Mouse (Mus musculus): Measurements from ENCODE around the gene Ppil2. TPM values are rescaled to one million over a fixed set of nuclear protein-coding genes. Genes with fewer than 3 reads are reported as not detected.

The Ppil2 gene
- 119 and 136 TPM in 2 replicates for polyA plus RNA-seq (2014; fragmentation: Nextera tagmentation; extraction: Ambion mirVana)

DNA sequence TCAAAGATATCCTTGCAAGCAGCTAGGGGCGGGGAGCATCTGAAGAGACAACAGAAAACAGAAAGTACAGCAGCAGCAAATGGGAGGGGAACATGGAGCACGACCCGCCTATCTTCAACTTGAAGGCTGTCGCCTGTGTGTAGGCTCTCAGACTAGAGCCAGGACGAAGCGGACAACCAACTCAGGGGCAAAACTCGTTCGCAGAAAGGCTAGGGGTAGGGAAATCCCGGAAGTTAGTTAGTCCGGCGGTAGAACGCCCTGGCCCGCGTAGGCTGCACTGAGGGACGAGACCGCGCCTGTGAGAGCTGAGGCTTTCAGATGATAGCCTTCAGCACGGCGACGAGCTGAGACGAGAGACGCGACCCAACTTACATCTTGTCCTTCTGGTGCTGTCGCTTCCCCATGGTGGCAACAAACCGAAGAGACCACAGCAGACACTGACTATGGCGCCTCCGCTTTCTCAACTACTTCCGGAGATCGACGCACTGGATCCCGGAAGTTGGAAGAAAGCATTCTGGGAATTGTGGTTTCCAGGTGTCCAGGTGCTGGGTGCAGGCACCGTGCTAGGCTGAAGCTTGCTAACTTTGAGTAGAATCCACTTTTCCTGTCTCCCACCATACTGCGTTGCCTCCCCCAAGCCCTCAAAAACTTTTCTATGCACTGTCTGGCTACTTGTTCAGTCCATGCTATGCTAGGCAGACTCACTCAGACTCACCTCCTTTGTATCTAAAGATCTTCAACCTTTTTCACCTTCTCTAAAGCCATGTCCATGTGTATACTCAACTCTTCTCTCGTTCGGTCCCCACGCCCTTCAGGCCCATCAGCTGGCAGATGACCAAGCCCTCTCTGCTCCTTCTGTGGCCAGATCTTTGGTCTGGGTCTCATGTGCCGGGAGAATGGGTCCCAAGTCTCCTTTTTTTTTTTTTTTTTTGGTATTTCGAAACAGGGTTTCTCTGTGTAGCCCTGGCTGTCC lies at the start of gene Ppil2:
Gene Ppil2, minus strand, starts transcription at position 487 of the 973 bp plus-strand sequence.
- Histone ChIP-seq H3K9ac (peak within 1 kb of the TSS; percentile 80), H3K27ac (ENCODE audit: low read depth) (no peak within 1 kb of the TSS; the same call in 1 of the 2 replicates), H3K4me2 (peak within 1 kb of the TSS; percentile 69), H3K9me3 (ENCODE audit: low read depth, low read length) (no peaks in the 10 kb centered on the region), H3K36me3 (ENCODE audit: insufficient read depth) (peaks cover 38% of the 10 kb centered on the region), H3K4me3 (ENCODE audit: low read depth, low read length) (peak within 1 kb of the TSS; percentile 62), H3K27me3 (ENCODE audit: insufficient read depth, low read length) (no peaks in the 10 kb centered on the region), H3K4me1 (ENCODE audit: insufficient read depth) (peaks cover 6% of the 10 kb centered on the region; the same call in 1 of the 2 replicates)
- no peak for TF ChIP-seq CTCF (IDR thresholded peaks at IDR 0.05; ENCODE audit: low read depth)
- DNase-seq: peak; percentile 89
- 6% methylated on average over 37 of the region's 38 CpGs for WGBS
- peak; percentile 88 for ATAC-seq (ENCODE audit: insufficient read depth)

DNA sequence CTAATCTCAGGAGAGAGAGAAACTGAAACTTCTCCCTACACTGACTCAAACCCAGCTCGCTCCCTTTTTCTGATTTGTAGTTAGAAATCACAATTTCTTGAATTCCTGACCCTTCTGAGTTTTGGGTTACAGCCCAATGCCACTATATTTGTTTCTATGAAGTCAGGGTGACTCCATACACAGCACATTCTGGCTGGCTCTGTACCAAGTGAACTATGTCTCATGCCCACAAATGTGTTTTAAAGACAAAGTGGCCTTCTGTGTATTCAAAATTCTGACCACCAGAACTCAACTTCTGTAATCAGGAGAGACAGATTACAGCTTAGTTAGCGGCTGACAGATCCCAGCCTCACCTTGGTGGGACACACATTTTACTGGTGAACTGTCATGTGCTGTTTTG lies 43.3 kb upstream of the Ppil2 start:
- H3K27me3 ChIP-seq (ENCODE audit: insufficient read depth, low read length): no peaks in the 10 kb centered on the region
- ATAC-seq (ENCODE audit: insufficient read depth) (no peak), DNase-seq (no peak)
- no peak overlapping the region for H3K9ac ChIP-seq
- 95% methylated on average over 2 of the region's 2 CpGs for WGBS
- no peak overlapping the region for H3K4me3 ChIP-seq (ENCODE audit: low read depth, low read length)
- no peak for TF ChIP-seq CTCF (IDR thresholded peaks at IDR 0.05; ENCODE audit: low read depth)
- no peak overlapping the region for H3K27ac ChIP-seq (ENCODE audit: low read depth)
- no peaks in the 10 kb centered on the region for H3K9me3 ChIP-seq (ENCODE audit: low read depth, low read length)
- no peak overlapping the region for H3K4me2 ChIP-seq
- no peaks in the 10 kb centered on the region for H3K4me1 ChIP-seq (ENCODE audit: insufficient read depth)
- H3K36me3 ChIP-seq (ENCODE audit: insufficient read depth): peaks cover 63% of the 10 kb centered on the region

DNA sequence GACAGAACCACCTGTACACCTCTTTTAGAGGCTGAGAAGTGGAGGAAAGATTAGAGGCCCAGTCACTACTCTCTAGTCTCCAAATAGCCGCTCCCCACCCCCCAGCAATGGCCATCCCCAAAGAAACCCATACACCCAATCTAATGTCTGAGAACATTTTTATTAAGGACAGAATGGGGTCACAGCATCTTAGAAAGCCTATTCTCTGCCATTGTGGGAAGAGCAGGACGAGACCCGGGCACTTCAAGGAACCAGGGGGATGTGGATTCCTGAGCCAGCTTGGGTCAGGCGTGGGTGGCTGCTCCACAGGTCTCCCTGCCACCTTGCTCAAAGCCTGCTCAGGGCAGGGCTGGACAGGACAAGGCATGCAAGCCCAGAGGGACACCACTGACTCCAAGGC lies 40.8 kb upstream of the Ppil2 start:
- peaks cover 41% of the 10 kb centered on the region for H3K36me3 ChIP-seq (ENCODE audit: insufficient read depth)
- no peaks in the 10 kb centered on the region for H3K27me3 ChIP-seq (ENCODE audit: insufficient read depth, low read length)
- H3K27ac ChIP-seq (ENCODE audit: low read depth): no peak overlapping the region
- H3K9ac ChIP-seq: no peak overlapping the region
- H3K4me3 ChIP-seq (ENCODE audit: low read depth, low read length): no peak overlapping the region
- H3K9me3 ChIP-seq (ENCODE audit: low read depth, low read length): no peaks in the 10 kb centered on the region
- ATAC-seq (ENCODE audit: insufficient read depth): no peak
- H3K4me1 ChIP-seq (ENCODE audit: insufficient read depth): peaks cover 14% of the 10 kb centered on the region
- 96% methylated on average over 4 of the region's 4 CpGs for WGBS
- no peak overlapping the region for H3K4me2 ChIP-seq
- no peak for TF ChIP-seq CTCF (IDR thresholded peaks at IDR 0.05; ENCODE audit: low read depth)
- DNase-seq: no peak

DNA sequence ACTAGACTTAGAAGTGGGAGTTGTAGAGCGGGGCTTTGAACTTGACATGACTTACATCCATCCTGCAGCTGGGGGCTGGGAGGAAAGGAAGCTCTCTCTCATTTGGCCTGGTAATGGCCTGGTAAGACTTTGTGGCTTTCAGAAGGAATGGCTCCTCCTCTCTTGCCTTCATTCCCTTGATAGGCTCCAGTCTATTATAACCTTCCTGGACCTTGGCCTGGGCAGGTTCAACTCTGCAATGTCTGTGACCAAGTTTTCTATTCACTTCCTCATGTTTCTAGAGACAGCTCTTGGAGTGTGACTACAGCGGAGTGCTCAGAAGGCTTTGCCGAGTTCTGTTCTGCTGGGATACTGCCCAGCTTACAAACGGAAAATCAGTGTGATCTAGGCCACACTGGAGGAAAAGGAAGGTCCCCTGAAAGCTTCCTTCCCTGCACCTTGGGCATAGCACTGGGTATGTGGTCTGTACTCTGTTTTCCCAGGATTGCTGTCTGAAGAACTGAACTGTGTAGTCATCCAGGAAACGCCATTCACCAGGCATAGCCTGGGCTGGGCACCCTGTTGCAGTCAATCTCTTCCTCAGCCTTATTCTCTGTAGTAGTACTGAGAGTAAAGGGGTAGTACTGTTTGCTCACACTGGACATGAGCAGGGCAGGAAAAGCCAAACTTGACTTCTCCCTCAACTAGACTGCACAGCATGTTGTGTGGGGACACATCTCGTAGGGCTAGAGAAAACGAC lies 39.6 kb upstream of the Ppil2 start:
- DNase-seq (no peak), ATAC-seq (ENCODE audit: insufficient read depth) (no peak)
- H3K4me2 ChIP-seq: no peak overlapping the region
- H3K9ac ChIP-seq: no peak overlapping the region
- TF ChIP-seq CTCF (IDR thresholded peaks at IDR 0.05; ENCODE audit: low read depth): no peak
- H3K36me3 ChIP-seq (ENCODE audit: insufficient read depth): peaks cover 35% of the 10 kb centered on the region
- no peaks in the 10 kb centered on the region for H3K27me3 ChIP-seq (ENCODE audit: insufficient read depth, low read length)
- 79% methylated on average over 7 of the region's 7 CpGs for WGBS
- no peaks in the 10 kb centered on the region for H3K9me3 ChIP-seq (ENCODE audit: low read depth, low read length)
- H3K27ac ChIP-seq (ENCODE audit: low read depth): no peak overlapping the region
- H3K4me3 ChIP-seq (ENCODE audit: low read depth, low read length): no peak overlapping the region
- H3K4me1 ChIP-seq (ENCODE audit: insufficient read depth): peaks cover 14% of the 10 kb centered on the region

DNA sequence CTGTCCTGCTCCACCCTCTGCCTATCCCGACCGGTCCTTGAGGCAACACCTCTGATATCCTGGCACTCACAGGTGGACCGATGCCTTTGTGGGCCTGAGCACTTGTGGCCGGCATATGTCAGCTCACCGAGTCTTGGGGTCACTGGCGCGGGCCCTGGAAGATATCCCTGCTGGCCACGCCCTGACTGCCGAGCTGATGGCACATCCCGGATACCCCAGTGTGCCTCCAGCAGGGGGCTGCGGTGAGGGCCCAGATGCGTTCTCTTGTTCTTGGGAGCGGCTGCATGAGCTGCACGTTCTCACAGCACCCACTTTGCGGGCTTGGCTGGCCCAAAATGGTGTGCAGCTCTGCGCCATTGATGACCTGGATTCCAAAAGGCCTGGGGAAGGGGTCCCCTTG lies 37.0 kb upstream of the Ppil2 start:
- H3K4me3 ChIP-seq (ENCODE audit: low read depth, low read length): peak overlapping the region; percentile 58
- H3K27ac ChIP-seq (ENCODE audit: low read depth): no peak overlapping the region
- 6% methylated on average over 16 of the region's 16 CpGs for WGBS
- H3K27me3 ChIP-seq (ENCODE audit: insufficient read depth, low read length): no peaks in the 10 kb centered on the region
- H3K4me1 ChIP-seq (ENCODE audit: insufficient read depth): peaks cover 14% of the 10 kb centered on the region
- H3K9me3 ChIP-seq (ENCODE audit: low read depth, low read length): no peaks in the 10 kb centered on the region
- peak; percentile 67 for TF ChIP-seq CTCF (IDR thresholded peaks at IDR 0.05; ENCODE audit: low read depth)
- DNase-seq (peak; percentile 78), ATAC-seq (ENCODE audit: insufficient read depth) (peak; percentile 12; the same call in 1 of the 2 replicates)
- H3K9ac ChIP-seq: peak overlapping the region; percentile 54; the same call in 1 of the 2 replicates
- H3K36me3 ChIP-seq (ENCODE audit: insufficient read depth): peaks cover 15% of the 10 kb centered on the region
- H3K4me2 ChIP-seq: peak overlapping the region; percentile 99

DNA sequence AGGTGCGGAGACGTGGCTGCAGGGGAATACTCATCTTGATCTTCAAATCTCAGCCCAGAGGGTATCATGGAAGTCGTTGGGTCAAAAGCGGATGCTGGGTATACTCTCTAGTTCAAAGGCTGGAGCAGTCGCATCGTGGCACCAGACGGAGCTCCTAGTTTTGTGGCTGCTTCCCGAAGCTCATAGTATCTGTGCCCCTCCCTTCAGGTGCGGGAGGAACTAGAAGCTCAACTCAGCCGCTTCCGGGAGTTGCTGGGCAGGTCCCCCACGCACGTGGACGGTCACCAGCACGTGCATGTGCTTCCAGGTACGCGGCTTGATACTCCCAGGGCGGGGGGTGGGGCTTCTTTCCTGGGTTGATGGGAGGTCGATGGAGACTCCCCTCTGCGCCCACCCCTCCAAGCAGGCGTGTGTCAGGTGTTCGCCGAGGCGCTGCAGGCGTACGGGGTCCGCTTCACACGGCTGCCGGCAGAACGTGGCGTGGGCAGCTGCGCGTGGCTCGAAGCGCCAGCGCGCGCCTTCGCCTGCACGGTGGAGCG lies 36.4 kb upstream of the Ppil2 start:
- under 1% methylated on average over 41 of the region's 41 CpGs for WGBS

More for the DNA sequence above, 36.4 kb upstream of the Ppil2 start:
- H3K4me1 ChIP-seq (ENCODE audit: insufficient read depth): peaks cover 14% of the 10 kb centered on the region
- H3K4me2 ChIP-seq: peak overlapping the region; percentile 99
- H3K9ac ChIP-seq: peak overlapping the region; percentile 54
- no peaks in the 10 kb centered on the region for H3K27me3 ChIP-seq (ENCODE audit: insufficient read depth, low read length)
- no peaks in the 10 kb centered on the region for H3K9me3 ChIP-seq (ENCODE audit: low read depth, low read length)
- ATAC-seq (ENCODE audit: insufficient read depth) (peak; percentile 19; the same call in 1 of the 2 replicates), DNase-seq (peak; percentile 41)
- H3K36me3 ChIP-seq (ENCODE audit: insufficient read depth): peaks cover 8% of the 10 kb centered on the region
- no peak for TF ChIP-seq CTCF (IDR thresholded peaks at IDR 0.05; ENCODE audit: low read depth)
- H3K4me3 ChIP-seq (ENCODE audit: low read depth, low read length): peak overlapping the region; percentile 58
- H3K27ac ChIP-seq (ENCODE audit: low read depth): no peak overlapping the region

Measured in lung, embryonic 14.5 days (tissue).